Mouse (Mus musculus) T-helper 17 cell (primary cell): ENCODE data around the gene Rbmxl1.

Experiments used
- in situ Hi-C, 2 experiments: fragments of 300-600 bp; cut with MboI, MseI; formaldehyde crosslinking; loops; 1 replicate in 1 of 2; 2 replicates in 1 of 2; pipeline ENCODE4 v1.15.1; 2025; ENCODE audit warnings: high pct_unique_total_duplicates in 2 of 2

Rbmxl1 gene

GRCm38 (mm10) chr8:78502706-78503105 lies 6.0 kb downstream of the Rbmxl1 start:
- in situ Hi-C loops = loop anchor here (10.0 to 25.0 kb wide), 4 partner anchors 322 to 1135 kb away; partner anchors contain the start of genes Lsm6 (in 1 of the 2), Otud4 (in 1 of the 2) and Zfp827 (in 1 of the 2)

- in situ Hi-C loops = loop anchor here in 1 of 2 experiments (25.0 kb wide), 1 partner anchor 884 kb away; the partner anchor contains the start of gene Tmem184c
Observed at GRCm38 (mm10) chr8:78496273-78496672, 12.4 kb downstream of the Rbmxl1 start.

GRCm38 (mm10) chr8:78493031-78493430 lies 15.7 kb downstream of the Rbmxl1 start:
- in situ Hi-C loops = loop anchor here in 1 of 2 experiments (25.0 kb wide), 1 partner anchor 881 kb away; the partner anchor contains the start of gene Tmem184c

- in situ Hi-C loops = loop anchor here in 1 of 2 experiments (25.0 kb wide), 1 partner anchor 877 kb away; the partner anchor contains the start of gene Tmem184c
Observed at GRCm38 (mm10) chr8:78489733-78490132, 19.0 kb downstream of the Rbmxl1 start.

GRCm38 (mm10) chr8:78477051-78477829 lies 31.5 kb downstream of the Rbmxl1 start:
- in situ Hi-C loops = loop anchor here in 1 of 2 experiments (25.0 kb wide), 1 partner anchor 865 kb away; the partner anchor contains the start of gene Tmem184c

- in situ Hi-C loops = loop anchor here (5.0 to 25.0 kb wide), 2 partner anchors 406 kb away; no protein-coding TSS in a partner anchor
Observed at GRCm38 (mm10) chr8:78467889-78468288, 40.8 kb downstream of the Rbmxl1 start.

- in situ Hi-C loops = loop anchor here in 1 of 2 experiments (25.0 kb wide), 1 partner anchor 402 kb away; no protein-coding TSS in a partner anchor
Observed at GRCm38 (mm10) chr8:78463941-78464340, 44.8 kb downstream of the Rbmxl1 start.

- in situ Hi-C loops = loop anchor here in 1 of 2 experiments (25.0 kb wide), 1 partner anchor 394 kb away; no protein-coding TSS in a partner anchor
Observed at GRCm38 (mm10) chr8:78456441-78456840, 52.3 kb downstream of the Rbmxl1 start.
